Mouse (Mus musculus): ENCODE data around the gene Fance. TPM values are rescaled to one million over a fixed set of nuclear protein-coding genes. Genes with fewer than 3 reads are reported as not detected.

The Fance gene
- polyA plus RNA-seq, 1 experiment = 42.0 TPM

- no peaks in the 10 kb centered on the region for H3K36me3 ChIP-seq (ENCODE audit: control insufficient read depth, insufficient read depth)
- no peak for TF ChIP-seq FOSL1 (IDR thresholded peaks at IDR 0.05; ENCODE audit: insufficient read depth, low read length, poor library complexity, severe bottlenecking)
- TF ChIP-seq CEBPB (IDR thresholded peaks at IDR 0.05; ENCODE audit: low read depth) = no peak
- no peak for TF ChIP-seq MAX (IDR thresholded peaks at IDR 0.05)
- no peak for TF ChIP-seq MYOG (IDR thresholded peaks at IDR 0.05; ENCODE audit: control insufficient read depth, extremely low read depth, insufficient read length)
- no peak for TF ChIP-seq CTCF (IDR thresholded peaks at IDR 0.05; ENCODE audit: control insufficient read depth, insufficient read depth, insufficient read length)
- TF ChIP-seq USF1 (IDR thresholded peaks at IDR 0.05; ENCODE audit: low read depth) = no peak
- TF ChIP-seq MYOD1 (IDR thresholded peaks at IDR 0.05; ENCODE audit: control insufficient read depth, insufficient read length, low read depth) = no peak
- no peaks in the 10 kb centered on the region for H3K27me3 ChIP-seq (ENCODE audit: control insufficient read depth, insufficient read depth, insufficient read length)
- no peak overlapping the region for H3K4me3 ChIP-seq (ENCODE audit: insufficient read depth, poor library complexity, severe bottlenecking)
- H3K79me2 ChIP-seq (ENCODE audit: control insufficient read depth, insufficient read depth) = peaks cover 71% of the 10 kb centered on the region
- H3K79me3 ChIP-seq (ENCODE audit: low read depth) = peaks cover 40% of the 10 kb centered on the region
- no peak overlapping the region for H3ac ChIP-seq (ENCODE audit: control insufficient read depth, insufficient read length, low read depth)
Measured at GRCm38 (mm10) chr17:28348211-28348610, 34.9 kb downstream of the Fance start.

GRCm38 (mm10) chr17:28349264-28349880, 36.1 kb downstream of the Fance start:
- Histone ChIP-seq H3K27me3 (ENCODE audit: control insufficient read depth, insufficient read depth, insufficient read length) (no peaks in the 10 kb centered on the region), H3ac (ENCODE audit: control insufficient read depth, insufficient read length, low read depth) (peak overlapping the region; percentile 66), H3K36me3 (ENCODE audit: control insufficient read depth, insufficient read depth) (no peaks in the 10 kb centered on the region), H3K4me3 (ENCODE audit: insufficient read depth, poor library complexity, severe bottlenecking) (peak overlapping the region; percentile 61), H3K79me2 (ENCODE audit: control insufficient read depth, insufficient read depth) (peaks cover 60% of the 10 kb centered on the region), H3K79me3 (ENCODE audit: low read depth) (peaks cover 35% of the 10 kb centered on the region)
- TF ChIP-seq FOSL1 (IDR thresholded peaks at IDR 0.05; ENCODE audit: insufficient read depth, low read length, poor library complexity, severe bottlenecking) (no peak), CEBPB (IDR thresholded peaks at IDR 0.05; ENCODE audit: low read depth) (no peak), MYOG (IDR thresholded peaks at IDR 0.05; ENCODE audit: control insufficient read depth, extremely low read depth, insufficient read length) (no peak), MYOD1 (IDR thresholded peaks at IDR 0.05; ENCODE audit: control insufficient read depth, insufficient read length, low read depth) (no peak), USF1 (IDR thresholded peaks at IDR 0.05; ENCODE audit: low read depth) (no peak), CTCF (IDR thresholded peaks at IDR 0.05; ENCODE audit: control insufficient read depth, insufficient read depth, insufficient read length) (no peak), MAX (IDR thresholded peaks at IDR 0.05) (no peak)

GRCm38 (mm10) chr17:28349901-28350465, 36.7 kb downstream of the Fance start:
- TF ChIP-seq CTCF (IDR thresholded peaks at IDR 0.05; ENCODE audit: control insufficient read depth, insufficient read depth, insufficient read length) (no peak), FOSL1 (IDR thresholded peaks at IDR 0.05; ENCODE audit: insufficient read depth, low read length, poor library complexity, severe bottlenecking) (no peak), MYOG (IDR thresholded peaks at IDR 0.05; ENCODE audit: control insufficient read depth, extremely low read depth, insufficient read length) (no peak), USF1 (IDR thresholded peaks at IDR 0.05; ENCODE audit: low read depth) (no peak), MAX (IDR thresholded peaks at IDR 0.05) (no peak), CEBPB (IDR thresholded peaks at IDR 0.05; ENCODE audit: low read depth) (no peak), MYOD1 (IDR thresholded peaks at IDR 0.05; ENCODE audit: control insufficient read depth, insufficient read length, low read depth) (no peak)
- H3K79me2 ChIP-seq (ENCODE audit: control insufficient read depth, insufficient read depth) = peaks cover 54% of the 10 kb centered on the region
- no peaks in the 10 kb centered on the region for H3K27me3 ChIP-seq (ENCODE audit: control insufficient read depth, insufficient read depth, insufficient read length)
- H3K36me3 ChIP-seq (ENCODE audit: control insufficient read depth, insufficient read depth) = no peaks in the 10 kb centered on the region
- peak overlapping the region; percentile 61 for H3K4me3 ChIP-seq (ENCODE audit: insufficient read depth, poor library complexity, severe bottlenecking)
- peaks cover 29% of the 10 kb centered on the region for H3K79me3 ChIP-seq (ENCODE audit: low read depth)
- H3ac ChIP-seq (ENCODE audit: control insufficient read depth, insufficient read length, low read depth) = peak overlapping the region; percentile 66

- TF ChIP-seq MYOD1 (IDR thresholded peaks at IDR 0.05; ENCODE audit: control insufficient read depth, insufficient read length, low read depth) = no peak
- TF ChIP-seq CTCF (IDR thresholded peaks at IDR 0.05; ENCODE audit: control insufficient read depth, insufficient read depth, insufficient read length) = no peak
- TF ChIP-seq MAX (IDR thresholded peaks at IDR 0.05) = no peak
- no peak for TF ChIP-seq MYOG (IDR thresholded peaks at IDR 0.05; ENCODE audit: control insufficient read depth, extremely low read depth, insufficient read length)
- TF ChIP-seq USF1 (IDR thresholded peaks at IDR 0.05; ENCODE audit: low read depth) = no peak
- no peak for TF ChIP-seq CEBPB (IDR thresholded peaks at IDR 0.05; ENCODE audit: low read depth)
- no peak for TF ChIP-seq FOSL1 (IDR thresholded peaks at IDR 0.05; ENCODE audit: insufficient read depth, low read length, poor library complexity, severe bottlenecking)
- Histone ChIP-seq H3ac (ENCODE audit: control insufficient read depth, insufficient read length, low read depth) (peak within 1 kb of the TSS; percentile 72), H3K79me2 (ENCODE audit: control insufficient read depth, insufficient read depth) (peaks cover 46% of the 10 kb centered on the region), H3K27me3 (ENCODE audit: control insufficient read depth, insufficient read depth, insufficient read length) (no peaks in the 10 kb centered on the region), H3K36me3 (ENCODE audit: control insufficient read depth, insufficient read depth) (no peaks in the 10 kb centered on the region), H3K79me3 (ENCODE audit: low read depth) (peaks cover 29% of the 10 kb centered on the region), H3K4me3 (ENCODE audit: insufficient read depth, poor library complexity, severe bottlenecking) (peak within 1 kb of the TSS; percentile 61)
Measured at GRCm38 (mm10) chr17:28350466-28351352, 37.4 kb downstream of the Fance start, which contains the start of gene Tead3. TSS of gene Tead3 (minus strand) at chr17:28350817.

GRCm38 (mm10) chr17:28351353-28351890, 38.1 kb downstream of the Fance start:
- Histone ChIP-seq H3K79me3 (ENCODE audit: low read depth) (peaks cover 28% of the 10 kb centered on the region), H3ac (ENCODE audit: control insufficient read depth, insufficient read length, low read depth) (peak overlapping the region; percentile 48), H3K36me3 (ENCODE audit: control insufficient read depth, insufficient read depth) (no peaks in the 10 kb centered on the region), H3K79me2 (ENCODE audit: control insufficient read depth, insufficient read depth) (peaks cover 39% of the 10 kb centered on the region), H3K4me3 (ENCODE audit: insufficient read depth, poor library complexity, severe bottlenecking) (peak overlapping the region; percentile 61), H3K27me3 (ENCODE audit: control insufficient read depth, insufficient read depth, insufficient read length) (no peaks in the 10 kb centered on the region)
- no peak for TF ChIP-seq MYOD1 (IDR thresholded peaks at IDR 0.05; ENCODE audit: control insufficient read depth, insufficient read length, low read depth)
- no peak for TF ChIP-seq CEBPB (IDR thresholded peaks at IDR 0.05; ENCODE audit: low read depth)
- TF ChIP-seq MAX (IDR thresholded peaks at IDR 0.05) = no peak
- no peak for TF ChIP-seq FOSL1 (IDR thresholded peaks at IDR 0.05; ENCODE audit: insufficient read depth, low read length, poor library complexity, severe bottlenecking)
- no peak for TF ChIP-seq CTCF (IDR thresholded peaks at IDR 0.05; ENCODE audit: control insufficient read depth, insufficient read depth, insufficient read length)
- TF ChIP-seq USF1 (IDR thresholded peaks at IDR 0.05; ENCODE audit: low read depth) = no peak
- TF ChIP-seq MYOG (IDR thresholded peaks at IDR 0.05; ENCODE audit: control insufficient read depth, extremely low read depth, insufficient read length) = no peak

Data from C2C12 (cell line).